Mouse (Mus musculus) gastrocnemius, postnatal 25 days (tissue): ENCODE data around the gene Gm20388. TPM values are rescaled to one million over a fixed set of nuclear protein-coding genes. Genes with fewer than 3 reads are reported as not detected.

Experiments
- DNase-seq: peaks from one replicate; pipeline ENCODE4 v3.0.0; 2022
- total RNA-seq, 2 experiments: library from RNA; stranded (reverse); gene quantifications; 1 replicate in 1 of 2; 2 replicates in 1 of 2; pipeline ENCODE4 v1.2.3; 2021

Gm20388 gene
- total RNA-seq, 2 experiments from 2014 or later, result 6.7 TPM; not detected in 1

GRCm38 (mm10) chr8:121847261-121847822, 1936.7 kb downstream of the Gm20388 start:
- DNase-seq, result no peak

- no peak for DNase-seq
These were observed 1937.3 kb downstream of the Gm20388 start for GRCm38 (mm10) chr8:121847987-121848386.

DNA sequence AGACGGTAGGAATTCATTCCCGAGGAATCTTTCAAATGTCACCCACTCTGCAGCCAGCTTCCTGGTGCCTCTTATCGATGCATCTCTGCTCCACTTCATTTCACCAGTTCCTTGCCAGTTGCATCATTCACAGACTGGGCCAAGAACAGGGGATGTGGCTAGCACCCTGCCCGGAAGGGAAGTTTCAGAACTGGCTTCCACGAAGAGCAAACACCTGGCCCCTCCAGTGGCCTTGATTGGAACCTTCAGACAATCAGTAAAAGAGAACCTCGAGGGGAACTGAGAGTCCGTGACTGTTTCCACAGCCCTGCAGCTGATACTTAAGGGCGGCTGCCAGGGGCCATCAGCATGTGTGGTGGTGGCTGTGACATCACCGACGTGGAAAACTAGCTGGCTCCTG, 1937.9 kb downstream of the Gm20388 start:
- no peak for DNase-seq

- no peak for DNase-seq
These were observed 1938.7 kb downstream of the Gm20388 start for GRCm38 (mm10) chr8:121849303-121849702.

DNA sequence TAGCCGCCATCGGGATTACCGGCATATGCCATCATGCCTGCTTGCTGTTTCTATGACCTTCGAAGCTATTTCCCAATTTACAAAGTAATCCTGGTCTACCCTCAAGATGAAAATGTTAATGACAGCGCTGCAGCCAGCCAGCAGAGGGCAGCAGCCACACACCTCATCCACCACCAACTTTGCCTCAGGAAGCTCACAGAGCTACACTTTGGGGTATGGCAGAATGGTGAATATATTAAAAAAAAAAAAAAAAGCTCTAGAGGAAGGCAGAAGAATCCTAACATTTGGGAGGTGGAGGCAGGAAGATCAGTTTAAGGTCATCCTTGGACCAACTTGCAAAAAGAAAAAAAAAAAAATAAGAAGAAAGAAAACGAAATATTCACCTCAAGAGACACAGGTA, 1939.4 kb downstream of the Gm20388 start:
- peak; percentile 49 for DNase-seq

GRCm38 (mm10) chr8:121850436-121850820, 1939.8 kb downstream of the Gm20388 start:
- no peak for DNase-seq

DNA sequence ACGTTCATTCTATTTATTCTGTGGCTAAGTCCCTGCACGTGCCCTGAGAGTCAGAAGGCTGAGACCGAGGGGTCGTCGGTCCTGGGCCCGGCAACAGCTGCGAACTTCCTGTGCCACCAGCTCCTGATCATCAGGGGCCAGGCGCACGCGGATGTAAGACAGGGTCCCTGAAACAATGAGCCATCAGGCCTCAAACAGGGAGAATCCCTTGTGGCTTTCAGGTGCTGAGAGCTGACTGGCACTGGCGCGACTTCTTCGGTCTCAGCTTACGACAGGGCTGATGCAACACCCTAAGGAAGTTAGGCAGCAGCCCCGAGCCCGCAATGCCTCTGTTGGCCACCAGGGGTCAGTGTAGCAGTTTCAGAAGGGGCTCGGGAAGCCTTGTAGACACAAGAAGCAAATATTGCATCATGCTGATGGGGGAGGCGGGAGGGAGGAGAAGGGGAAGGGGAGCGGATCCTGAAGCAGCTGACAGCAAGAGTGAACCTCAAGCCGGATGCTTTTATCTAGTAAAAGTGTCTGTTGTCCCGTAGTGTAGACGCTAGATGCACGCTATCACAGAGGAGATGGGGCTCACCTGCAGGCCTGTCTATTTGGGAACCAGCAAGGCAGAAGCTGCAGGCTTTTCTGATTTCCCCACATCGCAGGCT, 1940.3 kb downstream of the Gm20388 start:
- DNase-seq, result peak; percentile 91

DNA sequence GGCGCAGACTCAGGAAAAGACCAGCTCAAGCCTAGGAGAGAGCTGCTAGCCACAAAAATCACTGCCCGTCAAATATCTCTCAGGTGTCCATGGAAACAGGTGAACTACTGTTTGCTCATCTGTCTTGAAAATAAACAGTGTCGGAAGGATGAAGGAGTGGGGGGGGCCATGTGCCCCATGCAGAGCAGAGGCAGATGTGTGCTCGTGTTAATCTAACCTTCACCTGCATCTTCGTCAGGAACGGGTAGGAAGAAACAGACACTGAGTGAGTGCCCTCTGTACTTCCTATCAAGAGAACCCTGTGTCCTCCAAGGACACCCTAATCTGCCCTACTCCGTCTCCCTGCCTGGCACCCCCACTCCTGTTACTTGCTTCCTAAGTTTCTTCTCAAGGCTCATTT, 1941.1 kb downstream of the Gm20388 start:
- no peak for DNase-seq

DNA sequence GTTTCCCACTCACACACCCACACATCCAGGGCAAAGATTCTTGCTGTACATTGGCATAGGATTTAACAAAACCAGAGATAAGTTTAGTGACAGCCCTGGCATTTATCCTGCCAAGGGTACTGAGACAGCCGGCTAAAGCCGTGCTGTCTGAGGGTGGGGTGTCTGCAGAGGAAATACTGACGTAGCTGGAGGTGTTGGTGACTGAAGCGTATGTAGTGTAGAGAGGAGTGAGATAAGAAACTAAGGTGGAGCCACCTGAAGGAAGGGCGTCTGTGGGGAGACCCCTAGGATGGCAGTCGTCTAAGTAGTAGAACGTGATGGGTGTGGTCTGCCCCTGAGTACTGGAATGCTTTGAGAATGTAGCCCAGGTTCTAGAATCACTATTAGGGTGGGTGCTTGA, 1941.8 kb downstream of the Gm20388 start:
- no peak for DNase-seq

DNA sequence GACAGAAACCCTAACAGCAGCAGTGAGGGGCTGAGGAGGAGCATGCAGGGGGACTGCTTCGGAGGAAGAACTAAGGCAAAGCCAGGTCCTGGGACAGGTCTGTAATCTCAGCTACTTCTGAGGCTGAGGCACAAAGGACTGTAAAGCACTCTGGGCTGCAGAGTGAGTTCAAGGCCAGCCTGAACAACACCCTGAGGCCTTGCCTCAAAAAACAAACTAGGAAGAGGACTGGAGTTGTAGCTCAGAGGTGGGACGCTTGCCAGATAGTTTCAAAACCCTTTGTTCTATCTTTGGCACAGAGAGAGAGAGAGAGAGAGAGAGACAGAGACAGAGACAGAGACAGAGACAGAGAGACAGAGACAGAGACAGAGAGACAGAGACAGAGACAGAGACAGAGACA, 1942.9 kb downstream of the Gm20388 start:
- DNase-seq, result no peak

- no peak for DNase-seq
These were observed 1945.6 kb downstream of the Gm20388 start for GRCm38 (mm10) chr8:121856071-121856746.

- peak; percentile 79 for DNase-seq
These were observed 1946.7 kb downstream of the Gm20388 start for GRCm38 (mm10) chr8:121857331-121857730.

DNA sequence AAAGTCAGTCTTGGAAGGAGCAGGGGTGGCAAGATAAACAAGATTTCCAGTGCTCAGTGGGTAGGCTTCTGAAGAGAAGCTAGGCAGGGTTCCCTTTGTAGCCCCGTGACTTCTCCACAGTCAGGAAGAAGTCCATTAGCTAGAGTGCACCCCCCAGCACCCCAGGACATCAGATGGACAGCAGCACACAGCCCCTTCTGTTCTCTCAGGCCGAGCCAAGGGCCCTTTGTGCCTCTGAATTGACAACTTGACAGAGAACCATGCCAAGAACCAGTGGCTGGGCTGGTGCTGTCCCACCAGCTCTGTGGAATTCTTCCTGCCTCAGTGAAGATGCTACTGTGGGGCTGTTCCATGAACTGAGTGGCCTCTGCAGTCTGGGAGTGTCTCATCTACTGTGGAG, 1947.1 kb downstream of the Gm20388 start:
- DNase-seq, result no peak

DNA sequence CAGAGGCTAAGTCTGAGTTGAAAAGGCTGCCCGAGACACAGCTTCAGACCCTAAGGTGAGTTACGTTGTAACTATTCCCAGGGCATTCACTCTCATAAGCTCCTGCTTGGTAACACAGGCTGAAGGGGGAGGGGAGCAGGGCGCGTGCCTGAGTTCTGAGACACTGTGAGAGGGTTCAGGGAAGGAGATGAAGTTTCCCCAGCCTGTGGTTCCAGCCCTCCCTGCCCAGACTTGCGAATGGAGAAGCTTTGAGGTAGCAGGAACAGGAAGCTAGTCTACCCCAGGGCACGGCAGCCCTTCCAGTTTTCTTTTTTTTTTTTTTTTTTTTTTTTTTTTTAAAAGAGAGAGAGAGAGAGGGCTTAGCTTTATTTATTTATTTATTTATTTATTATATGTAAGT, 1950.6 kb downstream of the Gm20388 start:
- no peak for DNase-seq

- no peak for DNase-seq
These were observed 1951.3 kb downstream of the Gm20388 start for GRCm38 (mm10) chr8:121861806-121862548.

- no peak for DNase-seq
These were observed 1954.7 kb downstream of the Gm20388 start for GRCm38 (mm10) chr8:121865356-121865755.

DNA sequence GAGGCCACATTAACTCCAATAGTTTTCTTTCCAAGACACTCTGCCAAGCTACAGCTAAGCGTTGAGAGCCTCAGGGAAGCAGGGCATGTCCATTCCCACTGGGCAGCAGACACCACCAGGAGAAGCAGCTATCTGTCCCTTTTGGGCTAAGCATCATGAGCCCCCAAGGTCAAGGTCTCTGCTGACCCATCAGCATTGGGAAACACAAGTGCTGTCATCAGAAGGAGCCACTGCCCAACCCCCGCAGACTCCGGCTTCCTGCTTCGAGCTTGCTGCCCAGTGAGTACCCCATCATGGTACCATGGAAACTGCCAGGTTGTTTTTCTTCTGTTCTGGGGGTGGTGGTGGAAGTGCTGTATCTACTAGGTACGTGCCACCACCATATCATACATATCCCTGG, 1957.6 kb downstream of the Gm20388 start:
- DNase-seq, result no peak

DNA sequence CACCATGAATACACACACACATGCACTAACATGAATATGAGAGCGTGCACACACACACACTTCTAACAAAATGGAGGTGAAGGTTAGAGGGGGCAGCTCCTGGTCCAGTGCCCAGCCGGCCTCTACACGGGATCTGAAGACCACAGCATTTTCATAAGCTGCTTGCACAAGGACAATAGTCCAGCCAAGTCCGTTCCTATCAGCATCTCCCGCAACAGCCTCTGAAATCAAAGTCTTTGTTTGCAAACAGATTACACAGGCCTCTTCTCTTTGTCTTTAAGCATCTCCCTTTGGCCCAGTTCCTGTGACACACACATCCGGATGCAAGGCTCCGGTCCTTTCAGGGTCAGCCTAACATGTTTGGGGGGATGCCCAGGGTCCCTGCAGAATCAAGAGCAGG, 1958.3 kb downstream of the Gm20388 start:
- DNase-seq, result no peak

DNA sequence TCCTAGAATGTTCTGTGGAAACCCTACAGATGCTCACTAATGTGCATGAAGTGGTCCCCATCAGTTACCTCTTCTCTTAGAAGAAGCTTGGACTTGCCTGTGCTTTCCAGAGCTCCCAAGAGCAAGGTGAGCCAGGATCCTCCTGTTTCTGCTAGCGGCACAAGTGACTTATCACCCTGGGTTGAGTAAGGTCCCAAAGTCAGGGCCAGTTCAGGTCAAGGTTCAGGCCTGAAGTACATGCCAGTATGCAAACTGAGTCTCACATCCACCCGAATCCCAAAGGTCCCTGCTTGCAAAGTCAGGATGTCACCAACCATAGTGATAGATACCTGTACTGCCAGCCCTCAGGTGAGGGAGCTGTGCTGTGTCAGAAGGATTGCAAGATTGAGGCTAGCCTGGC, 1959.5 kb downstream of the Gm20388 start:
- DNase-seq, result no peak

- DNase-seq, result no peak
These were observed 1961.3 kb downstream of the Gm20388 start for GRCm38 (mm10) chr8:121871833-121872440.

DNA sequence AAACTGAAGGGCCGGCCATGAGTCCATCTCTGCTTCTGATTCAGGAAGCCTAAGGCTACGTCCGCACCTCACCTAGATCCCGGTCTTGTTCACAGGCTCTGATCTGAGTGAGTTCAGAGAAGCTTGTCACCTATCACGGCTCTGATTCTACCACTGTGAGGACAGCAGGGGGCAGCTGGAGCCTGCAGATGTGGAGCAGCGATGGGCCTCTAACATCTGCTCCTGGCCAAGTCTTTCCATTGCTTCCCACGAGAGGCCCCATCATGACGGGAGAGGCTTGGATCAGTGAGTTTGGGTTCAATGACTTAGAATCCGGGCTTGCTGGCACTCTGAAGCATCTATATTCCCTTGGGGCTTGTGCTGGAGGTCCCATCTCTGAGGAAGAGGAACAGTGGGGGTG, 1963.4 kb downstream of the Gm20388 start:
- DNase-seq, result peak; percentile 60

DNA sequence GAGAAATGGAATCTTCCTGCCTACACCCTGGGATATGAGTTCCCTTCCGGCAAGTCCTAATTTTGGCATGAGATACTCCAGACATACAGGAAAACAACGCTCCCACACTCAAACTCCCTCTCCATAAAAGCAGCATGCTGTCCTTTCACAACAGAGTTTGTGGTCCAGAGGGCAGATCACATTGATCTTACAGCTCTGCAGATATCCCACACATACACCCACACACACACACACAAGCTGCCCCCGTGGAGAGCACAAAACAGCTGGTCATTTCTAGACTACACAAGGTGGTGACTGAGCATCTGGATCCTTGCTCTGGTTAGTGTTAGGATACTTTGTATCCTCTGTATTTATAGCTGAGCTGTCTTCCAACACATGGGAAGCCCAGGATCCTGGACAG, 1964.4 kb downstream of the Gm20388 start:
- no peak for DNase-seq

DNA sequence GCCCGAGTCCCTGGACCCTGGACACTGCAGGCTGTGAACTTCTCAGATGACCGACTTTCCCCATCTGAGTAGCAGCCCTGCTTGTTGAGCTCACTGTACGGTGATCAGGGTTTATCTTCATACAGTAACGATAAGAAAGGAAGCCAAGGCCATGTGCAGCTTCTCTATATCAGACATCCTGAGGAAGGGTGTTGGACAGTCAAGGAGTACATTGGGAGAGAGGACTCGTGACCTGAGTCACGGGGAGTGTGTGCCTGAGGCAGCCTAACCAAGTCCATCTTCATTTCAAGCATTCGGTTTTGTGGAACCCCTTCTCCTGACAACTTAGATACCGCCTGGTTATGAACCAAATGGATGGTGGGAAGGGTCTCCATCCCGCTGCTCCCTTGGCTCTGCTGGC, 1964.9 kb downstream of the Gm20388 start:
- no peak for DNase-seq
